Mouse (Mus musculus): ENCODE results near the gene Gm10352.
"Not testable (repeated sequence)": the region's sequence is repeated elsewhere in the genome, so short reads cannot be mapped to it uniquely, and the experiment has no call there.

Gm10352 gene

GRCm38 (mm10) chrY:2900689-2901088, at the start of gene Gm10352:
TSS of gene Gm10352 (plus strand) at chrY:2900989.
- CTCF ChIA-PET, POLR2A ChIA-PET: not testable (repeated sequence)

- CTCF ChIA-PET, POLR2A ChIA-PET: not testable (repeated sequence)
These were observed 31.5 kb downstream of the Gm10352 start, which contains the start of gene Gm29289 for GRCm38 (mm10) chrY:2932282-2932681. TSS of gene Gm29289 (plus strand) at chrY:2932582.
